Mouse (Mus musculus) cerebellum, adult 9-10 months (tissue): ENCODE data around the gene Tmem18.
A peak's percentile ranks its signal among the peaks of the same experiment; 100 is the strongest.

Source experiments
- DNase-seq: peaks from one replicate; pipeline ENCODE4 v3.0.0; 2022

The Tmem18 gene

GRCm38 (mm10) chr12:30584356-30584740 lies at the start of gene Tmem18:
Tmem18 (plus strand) TSS chr12:30584426.
- peak; percentile 85 for DNase-seq

GRCm38 (mm10) chr12:30557349-30557748 lies 26.9 kb upstream of the Tmem18 start:
- no peak for DNase-seq

- no peak for DNase-seq
Measured at GRCm38 (mm10) chr12:30561411-30561810, 22.8 kb upstream of the Tmem18 start.

GRCm38 (mm10) chr12:30572075-30572474 lies 12.2 kb upstream of the Tmem18 start:
- no peak for DNase-seq

DNA sequence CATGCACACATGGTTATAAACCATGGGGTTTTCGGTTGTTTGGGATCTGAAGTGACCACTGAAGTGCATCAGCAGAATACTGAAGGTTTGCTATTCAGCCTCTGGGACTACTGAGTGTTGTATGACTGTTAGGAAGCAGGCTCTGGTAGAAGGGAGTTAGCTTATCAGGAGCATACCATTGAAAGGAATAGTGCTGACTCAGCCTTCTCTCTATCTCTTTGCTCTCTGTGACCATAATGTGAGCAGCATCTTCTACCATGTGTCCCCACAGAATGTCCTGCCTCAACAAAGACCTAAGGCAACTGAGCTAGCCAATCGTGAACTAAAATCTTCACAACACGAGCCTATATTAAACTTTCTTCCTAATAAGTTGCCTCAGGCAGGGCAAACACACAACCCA lies 8.3 kb upstream of the Tmem18 start:
- no peak for DNase-seq

- DNase-seq: peak; percentile 65
Measured at GRCm38 (mm10) chr12:30578019-30578418, 6.2 kb upstream of the Tmem18 start.

GRCm38 (mm10) chr12:30581277-30581676 lies 2.9 kb upstream of the Tmem18 start:
- no peak for DNase-seq

GRCm38 (mm10) chr12:30583586-30584355 lies 455 bp upstream of the Tmem18 start:
- no peak for DNase-seq

- no peak for DNase-seq
Measured at GRCm38 (mm10) chr12:30584863-30585262, 637 bp downstream of the Tmem18 start.

DNA sequence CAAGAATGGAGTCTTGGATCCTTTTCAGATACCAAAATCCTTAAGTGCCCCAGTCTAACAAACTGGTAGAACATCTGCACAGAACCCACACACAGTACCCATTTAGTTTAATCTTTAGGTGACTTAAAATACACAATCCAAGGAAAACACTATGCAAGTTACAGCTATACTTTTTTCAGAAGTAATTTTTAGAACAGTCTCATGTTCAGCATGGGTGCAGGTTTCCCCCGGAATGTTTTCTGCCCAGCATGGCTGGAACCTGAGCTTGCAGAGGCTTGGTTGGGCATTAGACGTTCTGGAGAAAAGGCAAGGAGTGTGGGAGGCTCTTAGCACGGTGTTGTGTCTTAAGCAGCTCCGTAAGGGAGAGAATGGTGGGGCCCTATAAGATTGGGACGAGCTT lies 7.6 kb downstream of the Tmem18 start:
- no peak for DNase-seq

DNA sequence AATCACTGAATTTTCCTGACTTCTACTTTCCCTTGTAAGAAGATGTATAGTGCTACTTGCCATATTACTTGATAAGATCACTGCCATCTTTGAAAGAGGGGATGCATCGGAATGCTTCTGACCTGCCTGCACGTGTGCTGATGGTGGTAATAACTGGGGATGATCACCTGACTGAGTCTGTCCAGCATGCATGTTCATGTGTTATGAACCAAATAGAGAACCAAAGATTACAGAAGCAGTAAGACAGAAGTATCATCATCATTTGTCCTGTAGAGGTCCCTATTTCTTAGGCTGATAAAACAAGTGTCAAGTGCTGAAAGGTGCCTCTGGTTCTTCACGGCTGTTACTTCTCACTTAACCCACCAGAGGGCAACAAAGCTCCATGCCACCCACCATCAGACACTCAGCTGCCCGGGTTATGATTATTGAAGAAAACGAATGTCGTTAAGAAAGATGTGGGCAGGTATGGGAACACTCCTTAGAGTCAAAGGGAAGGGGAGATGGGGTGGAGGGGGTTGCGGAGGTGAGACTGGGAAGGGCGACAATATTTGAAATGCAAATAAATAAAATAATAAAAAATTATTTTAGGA lies 12.7 kb downstream of the Tmem18 start:
- DNase-seq: peak; percentile 56

DNA sequence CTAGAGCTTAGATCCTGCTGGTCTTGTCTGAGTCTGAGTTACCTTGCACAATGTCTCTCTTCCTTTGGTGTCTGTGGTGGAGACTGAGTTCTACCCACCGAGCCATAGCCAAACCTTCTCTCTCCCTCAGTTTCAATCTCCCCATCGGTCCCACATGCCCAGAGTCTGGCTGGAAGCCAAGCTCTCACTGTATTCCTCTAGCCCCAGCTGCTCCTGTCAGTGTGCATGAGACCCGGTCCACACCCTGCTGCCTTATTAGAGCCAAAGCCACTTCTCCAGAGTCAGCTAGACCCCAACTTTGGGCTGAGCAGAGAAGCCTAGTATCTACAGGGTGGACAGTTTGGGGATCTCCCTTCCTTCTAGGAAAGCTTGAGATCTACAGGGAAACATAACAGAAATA lies 14.7 kb downstream of the Tmem18 start:
- DNase-seq: no peak

DNA sequence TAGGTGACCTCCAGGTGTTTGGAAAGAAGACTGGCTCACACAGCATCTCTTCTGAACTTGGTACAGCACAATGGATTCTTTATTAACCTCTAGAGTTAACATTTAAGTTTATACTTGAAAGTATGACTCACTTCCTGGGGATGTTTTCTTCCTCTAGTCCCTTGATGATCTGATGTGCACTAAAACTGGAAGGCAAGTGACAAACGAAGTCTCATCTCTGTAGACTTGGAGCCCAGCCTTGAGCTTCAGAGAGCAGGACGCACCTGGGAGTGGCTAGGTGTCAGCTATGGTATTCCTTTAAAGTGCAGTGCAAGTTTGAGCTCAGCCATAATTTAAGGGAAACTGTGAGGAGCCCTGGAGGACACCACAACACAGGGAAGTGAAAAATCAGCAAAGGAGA lies 15.2 kb downstream of the Tmem18 start:
- no peak for DNase-seq

DNA sequence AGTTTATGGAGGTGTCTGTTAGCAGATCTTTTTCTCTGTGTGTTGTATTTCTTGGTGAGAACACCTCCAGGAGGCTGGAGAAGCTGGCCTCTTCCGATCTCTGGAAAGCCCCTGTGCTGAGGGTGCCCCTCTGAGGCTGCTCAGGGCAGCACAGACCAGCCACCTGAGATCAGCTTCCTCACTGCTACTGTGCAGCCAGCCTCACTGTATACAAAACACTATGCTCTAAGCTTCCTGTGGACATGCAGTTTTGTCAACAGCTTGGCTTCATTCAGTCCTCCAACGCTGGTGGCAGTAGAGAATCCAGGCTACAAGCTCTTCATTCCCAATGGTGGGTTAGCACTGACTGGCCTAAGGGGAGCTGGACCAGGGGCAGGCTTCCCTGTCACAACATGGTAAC lies 15.8 kb downstream of the Tmem18 start:
- no peak for DNase-seq

DNA sequence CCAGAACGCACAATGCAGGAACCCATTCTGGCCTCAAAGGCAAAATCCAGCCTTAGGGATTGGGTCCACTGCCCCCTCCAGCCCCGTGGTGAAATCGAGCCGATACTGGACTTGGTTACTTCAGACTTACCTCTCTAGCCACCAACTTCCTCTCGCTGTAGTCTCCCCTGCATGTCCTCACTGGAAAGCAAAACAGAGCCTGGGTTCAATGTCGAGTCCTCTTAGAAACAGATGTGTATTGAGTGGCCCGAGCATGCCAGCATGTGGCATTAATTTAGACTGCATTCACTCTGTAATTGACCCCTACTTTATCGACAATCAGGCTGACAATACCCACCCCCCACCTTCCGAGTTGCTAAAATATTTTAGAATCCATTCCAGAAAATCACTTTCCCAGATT lies 19.8 kb downstream of the Tmem18 start:
- DNase-seq: no peak

- DNase-seq: no peak
Measured at GRCm38 (mm10) chr12:30604876-30605275, 20.6 kb downstream of the Tmem18 start.

DNA sequence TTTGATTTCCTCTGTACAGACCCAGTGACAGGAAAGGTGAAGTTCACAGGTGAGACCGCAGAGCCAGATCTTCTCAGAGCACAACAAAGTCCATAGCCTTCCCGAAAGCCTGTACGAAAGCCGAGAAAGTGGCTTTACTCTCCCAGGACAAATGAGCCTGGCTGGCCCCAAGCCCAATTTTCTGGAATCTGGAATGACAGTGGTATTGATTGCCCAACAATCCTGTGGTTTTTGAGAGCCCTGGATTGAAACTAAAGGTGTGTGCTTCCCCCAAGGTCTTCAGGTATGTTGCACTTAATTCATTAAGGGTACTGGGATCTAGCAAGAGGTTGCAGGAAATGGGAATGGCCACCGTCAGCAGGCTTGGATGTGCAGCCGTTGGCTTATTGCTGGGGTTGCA lies 21.7 kb downstream of the Tmem18 start:
- DNase-seq: no peak

DNA sequence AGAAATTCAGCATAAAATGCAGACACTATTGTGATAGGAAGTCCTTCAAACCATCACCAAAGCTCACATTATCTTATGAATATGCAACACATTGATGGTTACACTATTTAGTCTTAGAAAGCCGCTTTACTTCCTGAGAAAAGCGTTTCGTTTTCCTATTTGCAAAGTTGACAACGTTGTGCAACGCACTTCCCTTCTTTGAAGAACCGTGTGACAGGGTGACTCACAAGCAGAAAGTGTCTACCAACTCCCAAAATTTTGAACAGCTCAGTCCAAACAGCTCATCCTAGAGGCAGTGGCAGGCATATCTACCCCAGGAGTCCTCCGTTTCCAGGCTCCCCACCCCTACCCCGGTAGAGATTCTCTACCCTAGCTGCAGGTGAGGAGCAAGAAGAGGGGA lies 22.5 kb downstream of the Tmem18 start:
- DNase-seq: no peak

GRCm38 (mm10) chr12:30618425-30618824 lies 34.2 kb downstream of the Tmem18 start:
- no peak for DNase-seq

GRCm38 (mm10) chr12:30628466-30628865 lies 44.2 kb downstream of the Tmem18 start:
- DNase-seq: no peak

GRCm38 (mm10) chr12:30634534-30634933 lies 50.3 kb downstream of the Tmem18 start:
- no peak for DNase-seq
